Mouse (Mus musculus) thymus, adult 2 months (tissue): Measurements from ENCODE around the gene Sstr3. TPM values are rescaled to one million over a fixed set of nuclear protein-coding genes. Genes with fewer than 3 reads are reported as not detected.

Experiments used
- DNase-seq: peaks from one replicate; pipeline ENCODE4 v3.0.0; 2021
- H3K27ac ChIP-seq: fragments of 200-500 bp; 2 replicates; pipeline ENCODE4 v1.5.1; 2012; ENCODE audit warnings: low read length, control low read depth; ENCODE audit not compliant: control insufficient read depth, insufficient read depth
- H3K27me3 ChIP-seq: fragments of 200-500 bp; 2 replicates; pipeline ENCODE4 v1.6.1; 2012; ENCODE audit warnings: mild to moderate bottlenecking, low read length, moderate library complexity, mixed read lengths; ENCODE audit not compliant: control insufficient read depth, insufficient read depth
- H3K36me3 ChIP-seq: fragments of 200-500 bp; 2 replicates; pipeline ENCODE4 v1.6.1; 2012; ENCODE audit warnings: mild to moderate bottlenecking, low read length, moderate library complexity; ENCODE audit not compliant: control insufficient read depth, insufficient read depth
- H3K4me1 ChIP-seq: fragments of 200-500 bp; replicated peaks from 2 replicates; pipeline ENCODE4 v1.6.1; 2012; ENCODE audit warnings: low read length; ENCODE audit not compliant: control insufficient read depth, insufficient read depth
- H3K4me3 ChIP-seq: fragments of 200-500 bp; 2 replicates; pipeline ENCODE4 v1.5.1; 2012; ENCODE audit warnings: mild to moderate bottlenecking, low read length, control low read depth, moderate library complexity; ENCODE audit not compliant: control insufficient read depth, insufficient read depth
- CTCF ChIP-seq: fragments of 200-500 bp; IDR thresholded peaks from 2 replicates; pipeline ENCODE4 v1.5.1; 2012; ENCODE audit warnings: mild to moderate bottlenecking, control low read depth, low read length, moderate library complexity, borderline replicate concordance; ENCODE audit not compliant: control insufficient read depth, poor library complexity, insufficient read depth; ENCODE audit errors: extremely low read depth
- POLR2A ChIP-seq: fragments of 200-500 bp; IDR thresholded peaks from 2 replicates; pipeline ENCODE4 v1.6.1; 2012; ENCODE audit warnings: mild to moderate bottlenecking, low read length, control low read depth, moderate library complexity; ENCODE audit not compliant: control insufficient read depth, poor library complexity, insufficient read depth; ENCODE audit errors: extremely low read depth
- WGBS: fragments of 180-500 bp; shearing (Covaris S2); methylation state at CpG from one replicate; pipeline ENCODE4 v1.1.7; 2018; 5-methylcytosine and 5-hydroxymethylcytosine counted together
- polyA plus RNA-seq: library from polyadenylated mRNA; depleted of rRNA; stranded (reverse); fragments of >200 nt; gene quantifications from 2 replicates; pipeline ENCODE4 v1.2.3, GENCODE M21; 2012; rRNA removed

Sstr3 gene
- polyA plus RNA-seq, 1 experiment = 1.6 TPM

DNA sequence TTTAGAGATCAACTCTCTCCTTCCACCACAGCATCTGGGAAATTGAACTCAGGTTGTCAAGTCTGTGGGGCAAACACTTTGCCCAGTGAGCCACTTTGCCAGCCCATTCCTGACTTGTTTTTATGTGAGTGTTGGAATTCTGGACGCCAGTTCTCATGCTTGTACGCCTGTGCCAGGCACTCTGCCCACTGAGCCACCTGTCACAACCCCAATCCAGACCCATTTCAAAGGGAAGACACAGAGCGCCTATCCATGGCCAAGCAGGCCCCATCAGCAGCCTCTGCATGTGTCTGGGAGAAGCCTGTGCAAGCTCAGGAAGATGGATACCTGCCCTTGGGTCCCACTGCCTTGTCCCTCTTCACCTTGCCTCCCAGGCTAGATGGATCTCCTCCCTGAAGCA is 53.2 kb downstream of the Sstr3 start:
- 94% methylated on average over 3 of the region's 3 CpGs for WGBS
- H3K27ac ChIP-seq = no peak overlapping the region
- peaks cover 21% of the 10 kb centered on the region for H3K4me1 ChIP-seq
- H3K27me3 ChIP-seq = no peaks in the 10 kb centered on the region
- no peak overlapping the region for H3K4me3 ChIP-seq
- no peaks in the 10 kb centered on the region for H3K36me3 ChIP-seq
- DNase-seq = no peak
- TF ChIP-seq CTCF (no peak), POLR2A (no peak)

DNA sequence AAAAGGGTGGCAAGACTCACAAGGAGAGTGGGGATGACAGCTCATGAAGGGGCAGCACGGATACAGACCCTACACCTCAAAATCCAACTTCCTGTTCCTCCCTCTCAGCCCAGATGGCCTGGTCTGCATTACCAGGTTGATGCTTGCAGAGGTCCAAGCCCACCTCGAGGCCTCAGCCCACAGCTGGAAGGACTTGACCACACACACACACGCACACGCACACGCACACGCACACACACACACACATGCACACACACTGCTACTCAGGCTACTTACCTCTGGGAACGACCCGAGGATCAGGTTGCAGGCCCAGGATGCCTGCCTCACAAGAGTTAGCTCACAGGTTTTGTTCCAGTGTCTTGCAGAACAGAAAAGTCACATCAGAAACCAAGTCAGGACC is 54.6 kb downstream of the Sstr3 start:
- no peak for TF ChIP-seq POLR2A
- no peak for TF ChIP-seq CTCF
- Histone ChIP-seq H3K4me3 (no peak overlapping the region), H3K27ac (no peak overlapping the region), H3K36me3 (no peaks in the 10 kb centered on the region), H3K4me1 (peaks cover 17% of the 10 kb centered on the region), H3K27me3 (no peaks in the 10 kb centered on the region)
- WGBS = 86% methylated on average over 8 of the region's 8 CpGs
- DNase-seq = no peak

DNA sequence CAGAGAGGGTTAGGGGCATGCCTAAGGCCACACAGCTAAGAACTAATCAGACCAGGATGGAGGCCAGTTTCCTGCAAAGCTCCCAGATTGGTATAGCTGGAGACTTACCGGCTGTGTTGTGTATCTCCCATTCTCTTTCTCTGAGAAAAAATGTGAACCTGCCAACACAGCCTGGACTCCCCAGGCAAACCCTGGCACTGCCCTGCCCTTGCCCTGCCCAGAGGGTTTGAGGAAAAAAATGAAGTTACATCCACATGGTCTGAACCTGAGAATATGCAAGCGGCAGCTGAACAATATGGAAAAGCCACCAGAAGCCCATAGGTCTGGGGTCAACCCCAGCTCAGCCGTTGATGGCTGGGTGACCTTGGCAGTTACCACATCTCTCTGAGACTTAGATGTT is 55.2 kb downstream of the Sstr3 start:
- H3K4me3 ChIP-seq = no peak overlapping the region
- TF ChIP-seq POLR2A = no peak
- no peak for TF ChIP-seq CTCF
- no peak for DNase-seq
- WGBS = 96% methylated on average over 3 of the region's 3 CpGs
- H3K36me3 ChIP-seq = no peaks in the 10 kb centered on the region
- H3K4me1 ChIP-seq = peaks cover 11% of the 10 kb centered on the region; the same call in 1 of the 2 replicates
- no peaks in the 10 kb centered on the region for H3K27me3 ChIP-seq
- H3K27ac ChIP-seq = no peak overlapping the region

DNA sequence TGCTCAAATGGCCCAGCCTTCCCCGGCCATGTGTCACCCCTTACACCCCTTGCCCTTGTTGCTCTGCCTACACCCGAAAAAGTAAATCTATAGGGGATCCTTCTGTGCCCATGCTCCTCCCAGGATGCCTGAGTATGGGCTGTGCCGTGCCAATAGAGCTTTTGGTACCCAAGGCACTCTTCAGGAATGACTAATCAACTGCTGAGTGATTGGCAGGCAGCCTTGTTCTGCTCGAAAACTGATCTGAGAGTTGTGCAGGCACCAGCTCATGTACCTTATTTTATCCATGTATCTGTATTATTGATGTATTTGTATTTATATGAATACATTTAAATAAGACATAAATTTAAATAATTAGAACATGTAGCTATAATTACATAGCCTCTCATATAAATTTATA is 57.4 kb downstream of the Sstr3 start:
- no peaks in the 10 kb centered on the region for H3K4me1 ChIP-seq
- no peaks in the 10 kb centered on the region for H3K36me3 ChIP-seq
- no peak for DNase-seq
- H3K27ac ChIP-seq = no peak overlapping the region
- no peaks in the 10 kb centered on the region for H3K27me3 ChIP-seq
- TF ChIP-seq CTCF = no peak
- no peak for TF ChIP-seq POLR2A
- H3K4me3 ChIP-seq = no peak overlapping the region
- 71% methylated on average over 4 of the region's 4 CpGs for WGBS

Other genes starting within 250 kb of the Sstr3 start
- gene Csf2rb2, start 239.0 kb downstream of the Sstr3 start, polyA plus RNA-seq = 17.2 and 19.9 TPM in 2 replicates
- gene Csf2rb, start 218.9 kb downstream of the Sstr3 start, polyA plus RNA-seq = 35.0 and 38.3 TPM in 2 replicates
- 0.46 and 0.50 TPM in 2 replicates for gene Tex33, start 148.8 kb downstream of the Sstr3 start, polyA plus RNA-seq
- gene Tst, start 138.8 kb downstream of the Sstr3 start, polyA plus RNA-seq = 44.5 and 58.0 TPM in 2 replicates
- 188 and 195 TPM in 2 replicates for gene Mpst, start 138.3 kb downstream of the Sstr3 start, polyA plus RNA-seq
- 77.8 and 78.0 TPM in 2 replicates for gene Kctd17, start 116.1 kb downstream of the Sstr3 start, polyA plus RNA-seq
- gene Tmprss6, start 76.1 kb downstream of the Sstr3 start, polyA plus RNA-seq = 0.39 and 1.5 TPM in 2 replicates
- gene Il2rb, start 49.4 kb downstream of the Sstr3 start, polyA plus RNA-seq = 49.7 and 53.7 TPM in 2 replicates
- 12.5 and 13.5 TPM in 2 replicates for gene C1qtnf6, start 13.3 kb downstream of the Sstr3 start, polyA plus RNA-seq
- 1,833 and 1,914 TPM in 2 replicates for gene Rac2, start 28.1 kb upstream of the Sstr3 start, polyA plus RNA-seq
- 81.1 and 83.6 TPM in 2 replicates for gene Cyth4, start 52.4 kb upstream of the Sstr3 start, polyA plus RNA-seq
- 4.7 and 8.4 TPM in 2 replicates for gene Elfn2, start 174.1 kb upstream of the Sstr3 start, polyA plus RNA-seq
- 97.5 and 110 TPM in 2 replicates for gene Mfng, start 228.8 kb upstream of the Sstr3 start, polyA plus RNA-seq